Mouse (Mus musculus) forebrain, embryonic 15.5 days (tissue): ENCODE results near the gene Rab4a. TPM values are rescaled to one million over a fixed set of nuclear protein-coding genes. Genes with fewer than 3 reads are reported as not detected.

Experiments
- ATAC-seq: fragments of 200-750 bp; cut with Nextera tagmentation; replicated peaks from 2 replicates; pipeline ENCODE4 v1.8.0; 2017; ENCODE audit warnings: mild to moderate bottlenecking, moderate TSS enrichment, moderate library complexity
- H3K27ac ChIP-seq: fragments of 300-500 bp; sonication (generic); replicated peaks from 2 replicates; pipeline ENCODE4 v1.5.1; 2015; ENCODE audit warnings: mild to moderate bottlenecking, inconsistent platforms
- H3K27me3 ChIP-seq: fragments of 300-500 bp; sonication (generic); 2 replicates; pipeline ENCODE4 v1.6.1; 2015; ENCODE audit warnings: inconsistent platforms
- H3K36me3 ChIP-seq: fragments of 300-500 bp; sonication (generic); 2 replicates; pipeline ENCODE4 v1.6.1; 2015; ENCODE audit warnings: mild to moderate bottlenecking, inconsistent platforms
- H3K4me1 ChIP-seq: fragments of 300-500 bp; sonication (generic); 2 replicates; pipeline ENCODE4 v1.6.1; 2015; ENCODE audit warnings: inconsistent platforms
- H3K4me2 ChIP-seq: fragments of 300-500 bp; sonication (generic); replicated peaks from 2 replicates; pipeline ENCODE4 v1.6.1; 2015; ENCODE audit warnings: mild to moderate bottlenecking, inconsistent platforms
- H3K4me3 ChIP-seq: fragments of 300-500 bp; sonication (generic); 2 replicates; pipeline ENCODE4 v1.5.1; 2015; ENCODE audit warnings: mild to moderate bottlenecking, inconsistent platforms
- H3K9ac ChIP-seq: fragments of 300-500 bp; sonication (generic); replicated peaks from 2 replicates; pipeline ENCODE4 v1.6.1; 2015; ENCODE audit warnings: mild to moderate bottlenecking, inconsistent platforms
- H3K9me3 ChIP-seq: fragments of 300-500 bp; sonication (generic); 2 replicates; pipeline ENCODE4 v1.6.1; 2016; ENCODE audit warnings: inconsistent platforms
- WGBS: fragments of 180-500 bp; shearing (Covaris S2); methylation state at CpG from one replicate; pipeline ENCODE4 v1.1.7; 2015; ENCODE audit warnings: mixed read lengths; 5-methylcytosine and 5-hydroxymethylcytosine counted together
- polyA plus RNA-seq: library from polyadenylated mRNA; unstranded; fragments of >200 nt; fragmentation: Nextera tagmentation; extraction: Ambion mirVana; gene quantifications from 2 replicates; pipeline ENCODE4 v1.2.1, GENCODE M21; 2015

The Rab4a gene
- polyA plus RNA-seq, 1 experiment from 2014 or later: 78.2 TPM

GRCm38 (mm10) chr8:123773468-123773867, 32.3 kb upstream of the Rab4a start:
- WGBS: 78% methylated on average over 12 of the region's 12 CpGs
- H3K4me2 ChIP-seq: no peak overlapping the region
- no peaks in the 10 kb centered on the region for H3K9me3 ChIP-seq
- no peaks in the 10 kb centered on the region for H3K27me3 ChIP-seq
- no peaks in the 10 kb centered on the region for H3K36me3 ChIP-seq
- H3K9ac ChIP-seq: no peak overlapping the region
- no peak for ATAC-seq
- H3K27ac ChIP-seq: no peak overlapping the region
- H3K4me1 ChIP-seq: peaks cover 7% of the 10 kb centered on the region; the same call in 1 of the 2 replicates
- H3K4me3 ChIP-seq: no peak overlapping the region

GRCm38 (mm10) chr8:123774491-123774890, 31.3 kb upstream of the Rab4a start:
- no peak for ATAC-seq
- peaks cover 3% of the 10 kb centered on the region; the same call in 1 of the 2 replicates for H3K4me1 ChIP-seq
- WGBS: 95% methylated on average over 1 of the region's 1 CpGs
- no peak overlapping the region for H3K4me3 ChIP-seq
- H3K36me3 ChIP-seq: no peaks in the 10 kb centered on the region
- H3K9me3 ChIP-seq: no peaks in the 10 kb centered on the region
- H3K9ac ChIP-seq: no peak overlapping the region
- no peak overlapping the region for H3K4me2 ChIP-seq
- no peaks in the 10 kb centered on the region for H3K27me3 ChIP-seq
- H3K27ac ChIP-seq: no peak overlapping the region

- H3K9ac ChIP-seq: no peak overlapping the region
- 36% methylated on average over 7 of the region's 7 CpGs for WGBS
- no peak overlapping the region for H3K27ac ChIP-seq
- H3K36me3 ChIP-seq: no peaks in the 10 kb centered on the region
- H3K4me2 ChIP-seq: no peak overlapping the region
- no peak for ATAC-seq
- no peaks in the 10 kb centered on the region for H3K9me3 ChIP-seq
- peaks cover 3% of the 10 kb centered on the region; the same call in 1 of the 2 replicates for H3K4me1 ChIP-seq
- H3K4me3 ChIP-seq: no peak overlapping the region
- H3K27me3 ChIP-seq: no peaks in the 10 kb centered on the region
These were observed 28.5 kb upstream of the Rab4a start for GRCm38 (mm10) chr8:123777319-123777718.

GRCm38 (mm10) chr8:123780471-123780870, 25.3 kb upstream of the Rab4a start:
- no peak for ATAC-seq
- Histone ChIP-seq H3K4me3 (no peak overlapping the region), H3K9ac (no peak overlapping the region), H3K9me3 (no peaks in the 10 kb centered on the region), H3K4me1 (peaks cover 8% of the 10 kb centered on the region; the same call in 1 of the 2 replicates), H3K27ac (no peak overlapping the region), H3K27me3 (no peaks in the 10 kb centered on the region), H3K36me3 (no peaks in the 10 kb centered on the region), H3K4me2 (no peak overlapping the region)
- 51% methylated on average over 3 of the region's 3 CpGs for WGBS

- H3K4me1 ChIP-seq: peaks cover 8% of the 10 kb centered on the region; the same call in 1 of the 2 replicates
- 70% methylated on average over 8 of the region's 8 CpGs for WGBS
These were observed 24.5 kb upstream of the Rab4a start for GRCm38 (mm10) chr8:123781256-123781655.

GRCm38 (mm10) chr8:123783525-123784249, 22.1 kb upstream of the Rab4a start:
- no peak overlapping the region for H3K4me2 ChIP-seq
- H3K27me3 ChIP-seq: no peaks in the 10 kb centered on the region
- 9% methylated on average over 6 of the region's 6 CpGs for WGBS
- H3K4me3 ChIP-seq: no peak overlapping the region
- H3K9me3 ChIP-seq: no peaks in the 10 kb centered on the region
- ATAC-seq: peak; percentile 90
- no peaks in the 10 kb centered on the region for H3K36me3 ChIP-seq
- H3K27ac ChIP-seq: no peak overlapping the region
- no peak overlapping the region for H3K9ac ChIP-seq
- 0 out of 2 replicates have a peak, but pooled peaks cover 5% of the 10 kb centered on the region for H3K4me1 ChIP-seq

More at GRCm38 (mm10) chr8:123781256-123781655, 24.5 kb upstream of the Rab4a start:
- no peaks in the 10 kb centered on the region for H3K36me3 ChIP-seq
- no peak overlapping the region for H3K4me2 ChIP-seq
- ATAC-seq: no peak
- H3K27me3 ChIP-seq: no peaks in the 10 kb centered on the region
- H3K27ac ChIP-seq: no peak overlapping the region
- no peak overlapping the region for H3K9ac ChIP-seq
- no peak overlapping the region for H3K4me3 ChIP-seq
- no peaks in the 10 kb centered on the region for H3K9me3 ChIP-seq

GRCm38 (mm10) chr8:123786166-123786565, 19.6 kb upstream of the Rab4a start:
- Histone ChIP-seq H3K4me3 (no peak overlapping the region), H3K9me3 (no peaks in the 10 kb centered on the region), H3K27ac (no peak overlapping the region), H3K4me2 (no peak overlapping the region), H3K27me3 (no peaks in the 10 kb centered on the region), H3K36me3 (no peaks in the 10 kb centered on the region), H3K9ac (no peak overlapping the region), H3K4me1 (0 out of 2 replicates have a peak, but pooled peaks cover 5% of the 10 kb centered on the region)
- 73% methylated on average over 6 of the region's 6 CpGs for WGBS
- no peak for ATAC-seq

- Histone ChIP-seq H3K4me1 (peaks cover 5% of the 10 kb centered on the region; the same call in 1 of the 2 replicates), H3K27me3 (no peaks in the 10 kb centered on the region), H3K4me3 (no peak overlapping the region), H3K9ac (no peak overlapping the region), H3K4me2 (no peak overlapping the region), H3K9me3 (no peaks in the 10 kb centered on the region), H3K27ac (no peak overlapping the region), H3K36me3 (no peaks in the 10 kb centered on the region)
- WGBS: 80% methylated on average over 6 of the region's 6 CpGs
- ATAC-seq: no peak
These were observed 19.1 kb upstream of the Rab4a start for GRCm38 (mm10) chr8:123786644-123787043.

- Histone ChIP-seq H3K27me3 (no peaks in the 10 kb centered on the region), H3K36me3 (no peaks in the 10 kb centered on the region), H3K9me3 (no peaks in the 10 kb centered on the region), H3K4me3 (no peak overlapping the region), H3K27ac (no peak overlapping the region), H3K4me2 (no peak overlapping the region), H3K9ac (no peak overlapping the region), H3K4me1 (peaks cover 5% of the 10 kb centered on the region; the same call in 1 of the 2 replicates)
- 66% methylated on average over 21 of the region's 21 CpGs for WGBS
- ATAC-seq: no peak
These were observed 18.4 kb upstream of the Rab4a start for GRCm38 (mm10) chr8:123787254-123787897.

- H3K27ac ChIP-seq: no peak overlapping the region
- H3K4me2 ChIP-seq: no peak overlapping the region
- peaks cover 3% of the 10 kb centered on the region; the same call in 1 of the 2 replicates for H3K4me1 ChIP-seq
- H3K9me3 ChIP-seq: no peaks in the 10 kb centered on the region
- 57% methylated on average over 14 of the region's 14 CpGs for WGBS
- H3K9ac ChIP-seq: no peak overlapping the region
- H3K27me3 ChIP-seq: no peaks in the 10 kb centered on the region
- no peak overlapping the region for H3K4me3 ChIP-seq
- no peak for ATAC-seq
- no peaks in the 10 kb centered on the region for H3K36me3 ChIP-seq
These were observed 17.2 kb upstream of the Rab4a start for GRCm38 (mm10) chr8:123788416-123789170.

GRCm38 (mm10) chr8:123789461-123789860, 16.3 kb upstream of the Rab4a start:
- Histone ChIP-seq H3K4me1 (no peaks in the 10 kb centered on the region; the same call in 1 of the 2 replicates), H3K9ac (no peak overlapping the region), H3K27me3 (no peaks in the 10 kb centered on the region), H3K9me3 (no peaks in the 10 kb centered on the region), H3K4me2 (no peak overlapping the region), H3K36me3 (no peaks in the 10 kb centered on the region), H3K27ac (no peak overlapping the region), H3K4me3 (no peak overlapping the region)
- 76% methylated on average over 9 of the region's 9 CpGs for WGBS
- ATAC-seq: no peak

- no peak overlapping the region for H3K4me2 ChIP-seq
- H3K4me1 ChIP-seq: no peaks in the 10 kb centered on the region; the same call in 1 of the 2 replicates
- WGBS: 0% methylated on average over 4 of the region's 4 CpGs
- H3K36me3 ChIP-seq: no peaks in the 10 kb centered on the region
- H3K4me3 ChIP-seq: no peak overlapping the region
- H3K27me3 ChIP-seq: no peaks in the 10 kb centered on the region
- no peaks in the 10 kb centered on the region for H3K9me3 ChIP-seq
- no peak overlapping the region for H3K27ac ChIP-seq
- H3K9ac ChIP-seq: no peak overlapping the region
- ATAC-seq: 0 out of 2 replicates have a peak, but pooled peaks have one; percentile 29
These were observed 15.8 kb upstream of the Rab4a start for GRCm38 (mm10) chr8:123789970-123790369.
